Mouse (Mus musculus): ENCODE data around the gene Nelfa. TPM values are rescaled to one million over a fixed set of nuclear protein-coding genes. Genes with fewer than 3 reads are reported as not detected.

Nelfa gene
- polyA plus RNA-seq, 1 experiment from 2014 or later, result 49.9 TPM

DNA sequence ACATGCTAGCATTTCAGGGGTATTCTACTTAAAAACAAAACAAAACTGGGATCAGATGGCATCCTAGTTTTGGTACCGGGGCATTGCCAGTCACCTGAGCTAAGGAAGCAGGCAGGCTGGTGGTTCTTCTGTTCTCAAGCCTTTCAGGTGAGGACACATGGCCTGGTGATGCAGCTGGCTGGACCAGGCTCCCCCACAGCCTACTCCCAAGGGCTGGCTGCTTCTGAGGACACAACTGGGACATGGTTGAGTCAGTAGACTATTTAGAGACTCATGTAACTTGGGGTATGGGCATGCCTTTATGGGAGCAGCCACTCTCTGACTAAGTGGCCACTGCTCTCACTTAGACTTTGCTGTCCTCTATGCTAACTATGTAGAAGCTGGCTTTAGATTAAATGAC lies 60.7 kb downstream of the Nelfa start:
- Histone ChIP-seq H3K4me1 (replicated peaks) (no peaks in the 10 kb centered on the region), H3K27me3 (no peaks in the 10 kb centered on the region), H3K36me3 (peaks cover 71% of the 10 kb centered on the region), H3K9ac (replicated peaks) (no peak overlapping the region), H3K27ac (no peak overlapping the region), H3K4me2 (replicated peaks) (no peak overlapping the region), H3K4me3 (replicated peaks) (no peak overlapping the region), H3K9me3 (no peaks in the 10 kb centered on the region)
- WGBS, result 95% methylated on average over 1 of the region's 1 CpGs
- no peak for ATAC-seq

DNA sequence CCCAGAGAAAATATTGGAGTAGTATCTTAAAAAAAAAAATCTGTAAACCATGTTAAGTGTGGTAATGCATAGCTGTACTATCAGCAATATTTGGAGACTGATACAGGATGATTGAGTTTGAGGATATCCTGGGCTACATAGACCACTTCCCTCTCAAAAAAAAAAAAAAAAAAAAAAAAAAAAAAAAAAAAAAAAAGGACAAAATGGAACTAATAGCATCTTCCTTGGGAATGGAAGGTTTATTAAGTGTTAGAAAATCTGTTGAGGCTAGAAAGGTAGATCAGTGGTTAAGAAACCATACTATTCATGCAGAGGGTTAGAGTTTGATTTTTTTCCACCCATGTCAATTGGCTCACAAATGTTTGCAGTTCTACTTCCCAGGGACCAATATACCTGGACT lies 78.5 kb downstream of the Nelfa start:
- no peak overlapping the region for H3K4me2 ChIP-seq (replicated peaks)
- H3K27me3 ChIP-seq, result no peaks in the 10 kb centered on the region
- no peak overlapping the region for H3K27ac ChIP-seq
- no peak overlapping the region for H3K4me3 ChIP-seq (replicated peaks)
- H3K4me1 ChIP-seq (replicated peaks), result no peaks in the 10 kb centered on the region
- peaks cover 77% of the 10 kb centered on the region for H3K36me3 ChIP-seq
- no peak for ATAC-seq
- H3K9ac ChIP-seq (replicated peaks), result no peak overlapping the region
- no peaks in the 10 kb centered on the region; the same call in 1 of the 2 replicates for H3K9me3 ChIP-seq

DNA sequence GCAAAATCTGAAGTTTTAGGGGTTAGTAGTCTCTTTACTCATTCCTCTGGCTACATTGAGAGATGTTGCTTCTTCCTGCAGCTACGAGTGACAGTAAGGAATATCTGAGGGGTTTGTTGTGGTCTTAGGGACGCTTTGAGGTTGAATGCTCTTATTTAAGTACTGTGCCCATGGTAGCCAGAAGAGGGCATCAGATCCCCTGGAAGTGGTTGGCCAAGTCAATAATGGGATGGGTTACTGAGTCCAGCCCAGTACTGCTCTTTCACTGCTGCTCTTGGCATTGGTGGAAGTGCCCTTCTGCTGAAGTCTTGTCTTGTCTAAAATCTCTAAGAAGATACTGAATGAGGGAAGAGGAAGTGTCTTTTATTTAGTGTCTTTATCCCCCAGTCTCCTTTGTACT lies 82.2 kb downstream of the Nelfa start:
- Histone ChIP-seq H3K4me2 (replicated peaks) (no peak overlapping the region), H3K4me1 (replicated peaks) (no peaks in the 10 kb centered on the region), H3K27ac (no peak overlapping the region), H3K27me3 (no peaks in the 10 kb centered on the region), H3K9ac (replicated peaks) (no peak overlapping the region), H3K4me3 (replicated peaks) (no peak overlapping the region), H3K36me3 (peaks cover 54% of the 10 kb centered on the region), H3K9me3 (no peaks in the 10 kb centered on the region)
- WGBS, result 81% methylated on average over 2 of the region's 2 CpGs
- ATAC-seq, result no peak

DNA sequence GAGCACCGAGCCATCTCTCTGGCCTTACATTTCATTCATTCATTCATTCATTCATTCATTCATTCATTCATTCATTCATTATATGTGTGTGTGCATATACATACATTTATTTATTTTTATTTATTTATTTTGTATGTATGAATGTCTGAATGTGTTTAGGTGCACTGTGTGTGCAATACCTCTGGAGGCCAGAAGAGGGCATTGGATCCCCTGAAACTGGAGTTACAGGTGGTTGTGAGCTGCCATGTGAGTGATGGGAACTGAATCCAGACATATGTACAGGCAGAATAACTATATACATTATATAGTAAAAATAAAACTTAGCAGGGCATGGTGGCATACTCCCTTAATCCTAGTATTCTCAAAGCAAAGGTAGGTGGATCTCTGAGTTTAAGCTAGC lies 83.1 kb downstream of the Nelfa start:
- H3K27me3 ChIP-seq, result no peaks in the 10 kb centered on the region
- ATAC-seq, result no peak

DNA sequence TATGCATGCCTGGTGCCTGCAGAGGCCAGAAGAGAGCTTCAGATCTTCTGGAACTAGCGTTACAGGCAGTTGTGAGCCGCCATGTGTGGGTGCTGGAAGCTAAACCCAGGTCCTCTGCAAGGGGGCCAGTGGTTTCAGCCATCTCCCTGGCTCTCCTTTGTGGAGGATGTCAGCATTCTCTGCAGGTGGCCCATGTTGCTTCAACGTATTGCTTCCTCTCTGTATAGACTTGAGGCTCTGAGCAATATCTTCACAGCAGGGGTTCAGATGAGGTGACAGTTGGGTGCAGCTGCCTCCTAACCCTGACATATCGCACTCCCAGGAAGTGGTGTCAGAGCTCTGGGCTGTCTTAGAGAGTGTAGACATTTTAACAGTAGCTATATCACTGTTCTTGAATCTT lies 84.7 kb downstream of the Nelfa start:
- no peaks in the 10 kb centered on the region for H3K27me3 ChIP-seq
- no peak overlapping the region for H3K27ac ChIP-seq
- H3K9me3 ChIP-seq, result no peaks in the 10 kb centered on the region
- 92% methylated on average over 4 of the region's 4 CpGs for WGBS
- H3K9ac ChIP-seq (replicated peaks), result no peak overlapping the region
- no peak for ATAC-seq
- no peak overlapping the region for H3K4me2 ChIP-seq (replicated peaks)
- peaks cover 40% of the 10 kb centered on the region for H3K36me3 ChIP-seq
- no peak overlapping the region for H3K4me3 ChIP-seq (replicated peaks)
- H3K4me1 ChIP-seq (replicated peaks), result no peaks in the 10 kb centered on the region

More for the DNA sequence above, 83.1 kb downstream of the Nelfa start:
- H3K4me3 ChIP-seq (replicated peaks), result no peak overlapping the region
- no peak overlapping the region for H3K4me2 ChIP-seq (replicated peaks)
- no peak overlapping the region for H3K9ac ChIP-seq (replicated peaks)
- H3K27ac ChIP-seq, result no peak overlapping the region
- no peaks in the 10 kb centered on the region for H3K9me3 ChIP-seq
- 94% methylated on average over 1 of the region's 1 CpGs for WGBS
- no peaks in the 10 kb centered on the region for H3K4me1 ChIP-seq (replicated peaks)
- H3K36me3 ChIP-seq, result peaks cover 44% of the 10 kb centered on the region

Small RNA genes within 50 kb of the gene (microRNA-seq; reads per million reads assigned to microRNA genes)
- gene Mir7024, result not detected

Other genes starting within 250 kb of the Nelfa start
- 38.3 and 45.9 TPM in 2 replicates for gene Fgfr3, start 214.7 kb downstream of the Nelfa start, polyA plus RNA-seq (2015; fragmentation: Nextera tagmentation; extraction: Ambion mirVana)
- 52.3 and 58.7 TPM in 2 replicates for gene Letm1, start 153.6 kb downstream of the Nelfa start, polyA plus RNA-seq (2015; fragmentation: Nextera tagmentation; extraction: Ambion mirVana)
- gene Nsd2, start 115.7 kb downstream of the Nelfa start, polyA plus RNA-seq (2015; fragmentation: Nextera tagmentation; extraction: Ambion mirVana), result 83.3 and 87.2 TPM in 2 replicates
- gene Gm1673, start 47.0 kb upstream of the Nelfa start, polyA plus RNA-seq (2015; fragmentation: Nextera tagmentation; extraction: Ambion mirVana), result 563 and 613 TPM in 2 replicates
- 3.0 and 3.8 TPM in 2 replicates for gene Nat8l, start 59.6 kb upstream of the Nelfa start, polyA plus RNA-seq (2015; fragmentation: Nextera tagmentation; extraction: Ambion mirVana)
- gene Poln, start 233.0 kb upstream of the Nelfa start, polyA plus RNA-seq (2015; fragmentation: Nextera tagmentation; extraction: Ambion mirVana), result 0.66 and 0.89 TPM in 2 replicates
- gene Haus3, start 233.1 kb upstream of the Nelfa start, polyA plus RNA-seq (2015; fragmentation: Nextera tagmentation; extraction: Ambion mirVana), result 21.9 and 24.5 TPM in 2 replicates